In the genomic region with DNA sequence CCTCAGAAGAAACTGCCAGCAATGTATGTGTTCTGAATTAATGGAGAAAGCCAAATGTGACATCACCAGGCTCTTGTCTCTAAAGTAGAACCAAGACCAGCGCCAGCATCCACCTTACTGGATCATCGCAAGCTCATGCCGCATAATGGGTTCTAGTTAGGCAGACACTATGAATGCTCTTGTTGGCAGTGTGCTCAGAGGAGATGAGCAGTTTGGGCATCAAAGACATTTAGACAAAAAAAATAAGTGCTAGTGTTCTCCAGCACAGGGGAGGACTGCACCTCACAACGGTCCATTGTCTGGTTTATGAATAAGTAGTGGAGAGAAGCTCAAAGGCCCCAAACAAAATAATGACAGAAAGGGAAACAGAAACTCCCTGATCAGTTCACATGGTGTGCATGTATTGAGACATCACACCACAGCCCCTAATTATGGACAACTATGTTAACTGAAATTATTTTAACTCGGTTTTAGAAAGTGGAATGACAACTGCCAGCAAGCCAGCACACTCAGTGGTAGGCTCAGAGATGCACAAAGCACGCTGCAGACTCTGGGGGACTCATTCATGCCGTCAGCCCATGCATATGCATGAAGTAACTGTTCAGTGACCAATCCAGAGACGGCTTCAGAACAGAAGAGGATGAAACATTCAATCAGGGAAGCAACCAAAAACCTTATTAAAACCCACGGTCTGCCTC, we compare ENCODE assay signal across 1 mouse cellular context.
TF ChIP-seq lines count a peak whose summit lies in the region.

No protein-coding gene starts in this region.

TF ChIP-seq in CH12.LX, 34 proteins besides CTCF, POLR2A, EP300 and RAD21 (continued from another document):
- no peak for TF ChIP-seq KAT2A (IDR thresholded peaks at IDR 0.05; ENCODE audit: insufficient replicate concordance, low read length)
- no peak for TF ChIP-seq ZKSCAN1 (IDR thresholded peaks at IDR 0.05; ENCODE audit: borderline replicate concordance, low read depth, low read length)
- TF ChIP-seq BHLHE40 (IDR thresholded peaks at IDR 0.05; ENCODE audit: low read depth, low read length): no peak
- no peak for TF ChIP-seq USF2 (conservative IDR thresholded peaks at IDR 0.05; ENCODE audit: low read depth, low read length)
